Mouse (Mus musculus) intestine, embryonic 16.5 days (tissue): Measurements from ENCODE around the gene Moap1. TPM values are rescaled to one million over a fixed set of nuclear protein-coding genes. Genes with fewer than 3 reads are reported as not detected.
A peak's percentile ranks its signal among the peaks of the same experiment; 100 is the strongest.

Experiments
- ATAC-seq: fragments of 200-750 bp; cut with Nextera tagmentation; 2 replicates; pipeline ENCODE4 v1.8.0; 2017; ENCODE audit warnings: moderate TSS enrichment, moderate library complexity
- H3K27ac ChIP-seq: fragments of 300-500 bp; sonication (generic); 2 replicates; pipeline ENCODE4 v1.5.1; 2014; ENCODE audit warnings: mild to moderate bottlenecking, low read length
- H3K27me3 ChIP-seq: fragments of 300-500 bp; sonication (generic); replicated peaks from 2 replicates; pipeline ENCODE4 v1.6.1; 2014; ENCODE audit warnings: low read length, control low read depth, mixed read lengths; ENCODE audit not compliant: control insufficient read depth, insufficient read depth
- H3K36me3 ChIP-seq: fragments of 300-500 bp; sonication (generic); 2 replicates; pipeline ENCODE4 v1.6.1; 2014; ENCODE audit warnings: low read length, control low read depth; ENCODE audit not compliant: control insufficient read depth, insufficient read depth
- H3K4me1 ChIP-seq: fragments of 300-500 bp; sonication (generic); 2 replicates; pipeline ENCODE4 v1.6.1; 2014; ENCODE audit warnings: low read length, control low read depth, mixed read lengths; ENCODE audit not compliant: control insufficient read depth, insufficient read depth
- H3K4me2 ChIP-seq: fragments of 300-500 bp; sonication (generic); 2 replicates; pipeline ENCODE4 v1.6.1; 2014; ENCODE audit warnings: low read depth, low read length, control low read depth
- H3K4me3 ChIP-seq: fragments of 300-500 bp; sonication (generic); 2 replicates; pipeline ENCODE4 v1.5.1; 2014; ENCODE audit warnings: mild to moderate bottlenecking, low read length
- H3K9ac ChIP-seq: fragments of 300-500 bp; sonication (generic); 2 replicates; pipeline ENCODE4 v1.6.1; 2014; ENCODE audit warnings: low read depth, low read length
- H3K9me3 ChIP-seq: fragments of 300-500 bp; sonication (generic); 2 replicates; pipeline ENCODE4 v1.6.1; 2016; ENCODE audit warnings: low read length, control low read depth; ENCODE audit not compliant: control insufficient read depth
- WGBS: fragments of 180-500 bp; shearing (Covaris S2); extraction: QIAGEN DNeasy Blood & Tissue Kit; methylation state at CpG from one replicate; pipeline ENCODE4 v1.1.7; 2014; 5-methylcytosine and 5-hydroxymethylcytosine counted together
- polyA plus RNA-seq: library from polyadenylated mRNA; unstranded; fragments of >200 nt; fragmentation: Nextera tagmentation; extraction: Ambion mirVana; gene quantifications from 2 replicates; pipeline ENCODE4 v1.2.1, GENCODE M21; 2015

Moap1 gene
- polyA plus RNA-seq, 1 experiment from 2014 or later: 20.2 TPM

DNA sequence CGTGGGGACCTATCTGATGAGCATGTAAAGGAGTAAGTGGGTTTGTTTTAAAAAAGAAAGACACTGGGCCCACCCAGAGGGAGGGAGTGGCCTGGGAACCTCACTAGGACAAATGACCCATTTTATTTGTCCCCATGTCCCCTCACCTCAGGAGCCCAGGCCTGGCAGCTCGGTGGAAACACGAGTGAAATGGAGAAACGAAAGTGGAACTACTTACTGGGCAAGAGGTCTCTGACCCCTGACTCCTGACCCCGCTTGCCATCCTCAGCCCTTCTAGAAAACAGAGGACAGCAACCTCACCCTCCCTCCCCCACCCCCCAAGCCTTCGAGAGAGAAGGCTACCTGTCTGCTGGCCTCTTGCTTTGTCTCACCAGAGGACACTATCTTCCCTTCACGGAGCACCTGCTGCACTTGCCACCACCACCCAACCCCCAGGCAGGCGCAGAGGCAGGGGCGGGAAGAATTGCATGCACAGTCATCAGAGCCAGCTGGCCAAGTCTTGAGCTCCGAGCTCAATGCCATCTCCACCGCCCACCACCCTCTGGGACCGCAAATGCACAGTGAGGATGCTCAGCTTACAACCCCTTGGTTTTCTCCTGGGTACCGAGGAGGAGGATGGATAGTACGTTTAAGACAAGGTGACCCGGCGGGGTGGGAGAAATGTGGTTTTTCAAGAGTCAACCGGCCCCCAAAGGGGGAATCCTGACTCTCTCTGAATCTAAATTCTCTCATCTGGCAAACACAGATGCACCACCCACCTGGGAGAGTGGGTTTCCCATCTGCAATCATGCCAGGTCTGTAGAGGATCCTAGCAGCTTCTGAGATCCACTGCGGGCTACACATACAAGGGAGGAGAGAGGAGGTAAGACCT, 47.9 kb downstream of the Moap1 start:
- no peak for ATAC-seq
- Histone ChIP-seq H3K9ac (0 out of 2 replicates have a peak overlapping the region, but pooled peaks have one; percentile 13), H3K4me2 (no peak overlapping the region), H3K36me3 (no peaks in the 10 kb centered on the region), H3K27ac (no peak overlapping the region), H3K9me3 (no peaks in the 10 kb centered on the region), H3K27me3 (no peaks in the 10 kb centered on the region), H3K4me1 (peaks cover 78% of the 10 kb centered on the region), H3K4me3 (no peak overlapping the region)
- WGBS: 67% methylated on average over 18 of the region's 18 CpGs

Other genes starting within 250 kb of the Moap1 start
- 26.1 and 28.0 TPM in 2 replicates for gene Chga, start 188.7 kb downstream of the Moap1 start, polyA plus RNA-seq
- gene Itpk1, start 38.7 kb downstream of the Moap1 start, polyA plus RNA-seq: 51.4 and 57.1 TPM in 2 replicates
- 16.9 and 17.2 TPM in 2 replicates for gene Tmem251, start 101 bp upstream of the Moap1 start, polyA plus RNA-seq
- gene Gm28051, start 14.1 kb upstream of the Moap1 start, polyA plus RNA-seq: not detected in 2 replicates
- 26.7 and 30.0 TPM in 2 replicates for gene Gon7, start 14.1 kb upstream of the Moap1 start, polyA plus RNA-seq
- 32.5 and 33.6 TPM in 2 replicates for gene Ubr7, start 14.3 kb upstream of the Moap1 start, polyA plus RNA-seq
- gene Gm20604, start 15.0 kb upstream of the Moap1 start, polyA plus RNA-seq: 17.7 and 19.0 TPM in 2 replicates
- gene Btbd7, start 134.8 kb upstream of the Moap1 start, polyA plus RNA-seq: 9.5 and 10.0 TPM in 2 replicates
- gene Cox8c, start 155.7 kb upstream of the Moap1 start, polyA plus RNA-seq: not detected in 2 replicates
- gene Unc79, start 205.2 kb upstream of the Moap1 start, polyA plus RNA-seq: 0.27 and 0.54 TPM in 2 replicates